Mouse (Mus musculus): ENCODE results near the gene Atp13a2. TPM values are rescaled to one million over a fixed set of nuclear protein-coding genes. Genes with fewer than 3 reads are reported as not detected.

Atp13a2 gene
- polyA plus RNA-seq, 2 experiments, result 43.7 to 74.6 TPM

DNA sequence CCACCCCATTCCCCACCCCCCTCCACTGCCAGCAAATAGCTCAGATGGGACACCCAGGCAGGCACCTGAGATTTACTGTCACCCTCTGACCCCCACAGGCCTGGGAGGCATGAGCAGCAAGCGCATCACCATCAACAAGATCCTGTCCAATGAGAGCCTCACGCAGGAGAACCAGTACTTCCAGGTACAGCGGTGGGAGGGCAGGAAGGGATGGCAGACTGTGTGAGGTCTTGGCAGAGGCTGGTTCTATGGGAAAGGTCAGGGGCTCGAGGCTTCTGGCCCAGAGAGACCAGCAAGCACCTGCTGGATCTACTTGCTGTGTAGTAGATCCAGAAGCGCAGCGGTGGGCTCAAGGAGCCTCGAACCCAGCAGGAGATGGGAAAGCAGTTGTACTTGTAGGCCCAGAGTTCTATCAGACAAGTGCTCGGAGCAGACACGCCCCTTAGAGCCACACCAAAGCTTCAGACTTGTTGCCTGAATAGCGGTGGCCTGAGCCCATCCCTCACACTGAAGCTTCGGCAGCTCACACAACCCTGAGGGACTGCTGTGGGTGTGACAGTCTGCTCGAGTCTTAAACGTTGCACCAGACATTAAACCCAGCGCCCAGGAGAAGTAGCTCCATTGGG is 40.0 kb upstream of the Atp13a2 start:
- no peaks in the 10 kb centered on the region for H3K27me3 ChIP-seq (ENCODE audit: control insufficient read depth, insufficient read depth, low read length)
- no peak for DNase-seq (ENCODE audit: low spot score)
- H3K9ac ChIP-seq (ENCODE audit: low read depth, low read length, severe bottlenecking), result no peak overlapping the region
- H3K4me3 ChIP-seq (replicated peaks; ENCODE audit: low read length), result no peak overlapping the region
- no peaks in the 10 kb centered on the region for H3K36me3 ChIP-seq (ENCODE audit: control insufficient read depth, insufficient read depth, low read length)
- WGBS, result 68% methylated on average over 14 of the region's 14 CpGs
- H3K4me1 ChIP-seq (ENCODE audit: control insufficient read depth, insufficient read depth, low read length), result no peaks in the 10 kb centered on the region
- ATAC-seq (ENCODE audit: low FRiP score, low read depth), result no peak
- H3K27ac ChIP-seq (replicated peaks; ENCODE audit: low read depth, low read length), result no peak overlapping the region
- no peak for TF ChIP-seq POLR2A (IDR thresholded peaks at IDR 0.05; ENCODE audit: borderline replicate concordance, extremely low read depth, insufficient read depth, insufficient read length)
- no peak overlapping the region for H3K4me2 ChIP-seq (replicated peaks; ENCODE audit: low read depth, low read length, severe bottlenecking)
- no peaks in the 10 kb centered on the region for H3K9me3 ChIP-seq (ENCODE audit: control insufficient read depth, low read length)

DNA sequence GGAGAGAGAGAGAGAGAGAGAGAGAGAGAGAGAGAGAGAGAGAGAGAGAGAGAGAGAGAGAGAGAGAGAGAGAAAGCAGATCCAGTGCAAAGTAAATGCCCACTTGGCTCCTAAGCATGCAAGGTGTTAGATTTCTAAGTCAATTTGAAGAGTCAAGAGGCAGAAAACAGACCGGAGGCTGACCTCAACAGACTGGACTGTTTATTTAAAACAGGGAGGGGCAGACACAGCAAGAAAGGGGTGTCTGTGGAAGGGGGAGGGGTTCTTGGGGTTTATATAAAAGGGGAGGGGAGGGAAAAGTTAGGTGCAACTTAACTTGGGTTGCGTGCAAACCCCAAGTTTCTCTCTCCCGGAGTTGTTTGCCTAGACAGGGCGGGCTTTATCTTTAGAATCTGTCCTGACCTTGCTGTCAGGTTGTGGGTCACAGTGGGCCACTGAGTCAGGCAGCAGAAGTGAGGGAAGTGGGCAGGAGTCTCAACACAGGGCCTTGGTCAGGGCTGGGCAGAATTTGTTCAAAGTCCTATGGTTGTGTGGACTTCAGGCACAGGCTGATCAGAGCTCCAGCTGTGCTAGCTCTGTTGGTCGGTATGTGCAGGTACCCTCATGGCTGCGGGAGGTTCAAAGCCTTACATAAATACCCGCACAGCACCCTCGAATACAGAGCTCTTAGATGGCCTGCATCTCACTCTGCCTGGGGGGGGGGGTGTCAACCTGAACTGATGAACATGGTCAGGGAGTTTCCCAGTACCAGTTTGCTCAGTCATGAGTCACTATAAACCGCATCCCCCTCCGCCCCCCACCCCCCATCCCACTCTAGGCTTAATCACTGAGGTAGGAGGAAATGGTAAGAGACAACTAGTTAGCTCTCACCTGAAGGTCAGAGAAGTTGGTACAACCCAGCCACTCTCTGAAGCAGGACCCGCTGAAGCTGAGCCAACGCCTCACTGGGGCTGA is 38.9 kb upstream of the Atp13a2 start:
- TF ChIP-seq POLR2A (IDR thresholded peaks at IDR 0.05; ENCODE audit: borderline replicate concordance, extremely low read depth, insufficient read depth, insufficient read length), result no peak
- DNase-seq (ENCODE audit: low spot score) (no peak), ATAC-seq (ENCODE audit: low FRiP score, low read depth) (no peak)
- Histone ChIP-seq H3K27me3 (ENCODE audit: control insufficient read depth, insufficient read depth, low read length) (no peaks in the 10 kb centered on the region), H3K4me1 (ENCODE audit: control insufficient read depth, insufficient read depth, low read length) (no peaks in the 10 kb centered on the region), H3K9me3 (ENCODE audit: control insufficient read depth, low read length) (no peaks in the 10 kb centered on the region), H3K4me3 (replicated peaks; ENCODE audit: low read length) (no peak overlapping the region), H3K9ac (ENCODE audit: low read depth, low read length, severe bottlenecking) (no peak overlapping the region), H3K36me3 (ENCODE audit: control insufficient read depth, insufficient read depth, low read length) (no peaks in the 10 kb centered on the region), H3K4me2 (replicated peaks; ENCODE audit: low read depth, low read length, severe bottlenecking) (no peak overlapping the region), H3K27ac (replicated peaks; ENCODE audit: low read depth, low read length) (no peak overlapping the region)
- WGBS, result 79% methylated on average over 12 of the region's 12 CpGs

DNA sequence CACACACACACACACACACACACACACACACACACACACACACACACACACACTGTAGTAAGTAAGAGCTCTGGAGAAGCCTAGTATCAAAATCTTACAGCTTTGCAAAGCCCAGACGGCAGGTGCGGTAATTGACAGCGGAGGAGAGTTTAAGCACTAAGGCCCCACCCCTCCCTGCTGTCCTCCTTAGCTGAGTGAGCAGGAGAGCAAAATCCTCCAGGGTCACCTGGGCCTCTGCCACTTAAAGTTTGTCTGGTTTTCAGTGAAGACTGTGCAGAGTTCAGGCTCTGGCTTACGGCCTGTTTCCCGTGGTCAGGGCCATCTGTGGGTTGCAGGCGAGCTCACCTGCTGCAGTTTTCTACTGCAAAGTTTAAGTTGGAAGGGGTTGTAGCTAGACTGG is 38.2 kb upstream of the Atp13a2 start:
- ATAC-seq (ENCODE audit: low FRiP score, low read depth) (no peak), DNase-seq (ENCODE audit: low spot score) (no peak)
- no peaks in the 10 kb centered on the region for H3K9me3 ChIP-seq (ENCODE audit: control insufficient read depth, low read length)
- H3K9ac ChIP-seq (ENCODE audit: low read depth, low read length, severe bottlenecking), result no peak overlapping the region
- H3K27ac ChIP-seq (replicated peaks; ENCODE audit: low read depth, low read length), result no peak overlapping the region
- no peak for TF ChIP-seq POLR2A (IDR thresholded peaks at IDR 0.05; ENCODE audit: borderline replicate concordance, extremely low read depth, insufficient read depth, insufficient read length)
- no peaks in the 10 kb centered on the region for H3K27me3 ChIP-seq (ENCODE audit: control insufficient read depth, insufficient read depth, low read length)
- H3K4me2 ChIP-seq (replicated peaks; ENCODE audit: low read depth, low read length, severe bottlenecking), result no peak overlapping the region
- no peaks in the 10 kb centered on the region for H3K4me1 ChIP-seq (ENCODE audit: control insufficient read depth, insufficient read depth, low read length)
- no peak overlapping the region for H3K4me3 ChIP-seq (replicated peaks; ENCODE audit: low read length)
- WGBS, result 75% methylated on average over 6 of the region's 6 CpGs
- H3K36me3 ChIP-seq (ENCODE audit: control insufficient read depth, insufficient read depth, low read length), result no peaks in the 10 kb centered on the region

DNA sequence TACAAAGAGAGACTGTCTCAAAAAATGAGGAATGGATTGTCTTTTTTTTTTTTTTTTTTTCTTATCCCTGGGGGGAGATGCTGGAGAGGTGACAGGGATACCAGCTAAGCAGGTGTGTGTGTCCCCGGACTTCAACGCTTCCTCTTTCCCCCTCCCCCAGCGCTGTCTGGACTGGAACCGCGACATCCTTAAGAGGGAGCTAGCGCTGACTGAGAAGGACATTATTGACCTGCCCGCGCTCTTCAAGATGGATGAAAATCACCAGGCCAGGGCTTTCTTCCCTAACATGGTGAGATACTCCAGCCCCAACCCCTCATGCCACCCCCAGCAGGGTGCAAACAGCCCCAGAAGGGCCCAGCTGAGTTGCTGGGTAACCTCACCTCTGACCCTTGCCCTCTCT is 37.6 kb upstream of the Atp13a2 start:
- 72% methylated on average over 8 of the region's 8 CpGs for WGBS

DNA sequence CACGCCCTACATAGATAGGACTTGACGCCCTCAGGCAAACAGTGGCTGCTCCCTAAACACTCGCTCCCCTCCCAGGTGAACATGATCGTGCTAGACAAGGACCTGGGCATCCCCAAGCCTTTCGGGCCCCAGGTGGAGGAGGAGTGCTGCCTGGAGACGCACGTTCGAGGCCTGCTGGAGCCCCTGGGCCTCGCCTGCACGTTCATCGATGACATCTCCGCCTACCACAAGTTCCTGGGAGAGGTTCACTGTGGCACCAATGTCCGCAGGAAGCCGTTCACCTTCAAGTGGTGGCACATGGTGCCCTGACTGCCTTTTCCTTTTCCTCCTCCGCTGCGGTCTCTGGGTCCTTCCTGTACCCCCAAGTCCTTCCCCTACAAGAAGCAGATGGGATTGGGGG is 37.1 kb upstream of the Atp13a2 start:
- Histone ChIP-seq H3K4me1 (ENCODE audit: control insufficient read depth, insufficient read depth, low read length) (no peaks in the 10 kb centered on the region), H3K27ac (replicated peaks; ENCODE audit: low read depth, low read length) (no peak overlapping the region), H3K4me2 (replicated peaks; ENCODE audit: low read depth, low read length, severe bottlenecking) (no peak overlapping the region), H3K9me3 (ENCODE audit: control insufficient read depth, low read length) (no peaks in the 10 kb centered on the region), H3K4me3 (replicated peaks; ENCODE audit: low read length) (no peak overlapping the region), H3K9ac (ENCODE audit: low read depth, low read length, severe bottlenecking) (no peak overlapping the region), H3K27me3 (ENCODE audit: control insufficient read depth, insufficient read depth, low read length) (no peaks in the 10 kb centered on the region), H3K36me3 (ENCODE audit: control insufficient read depth, insufficient read depth, low read length) (no peaks in the 10 kb centered on the region)
- 84% methylated on average over 16 of the region's 16 CpGs for WGBS
- ATAC-seq (ENCODE audit: low FRiP score, low read depth) (no peak), DNase-seq (ENCODE audit: low spot score) (no peak)
- no peak for TF ChIP-seq POLR2A (IDR thresholded peaks at IDR 0.05; ENCODE audit: borderline replicate concordance, extremely low read depth, insufficient read depth, insufficient read length)

More for the DNA sequence above, 37.6 kb upstream of the Atp13a2 start:
- no peak overlapping the region for H3K27ac ChIP-seq (replicated peaks; ENCODE audit: low read depth, low read length)
- no peaks in the 10 kb centered on the region for H3K4me1 ChIP-seq (ENCODE audit: control insufficient read depth, insufficient read depth, low read length)
- TF ChIP-seq POLR2A (IDR thresholded peaks at IDR 0.05; ENCODE audit: borderline replicate concordance, extremely low read depth, insufficient read depth, insufficient read length), result no peak
- no peaks in the 10 kb centered on the region for H3K36me3 ChIP-seq (ENCODE audit: control insufficient read depth, insufficient read depth, low read length)
- DNase-seq (ENCODE audit: low spot score), result no peak
- no peaks in the 10 kb centered on the region for H3K27me3 ChIP-seq (ENCODE audit: control insufficient read depth, insufficient read depth, low read length)
- H3K4me3 ChIP-seq (replicated peaks; ENCODE audit: low read length), result no peak overlapping the region
- no peak overlapping the region for H3K9ac ChIP-seq (ENCODE audit: low read depth, low read length, severe bottlenecking)
- no peak overlapping the region for H3K4me2 ChIP-seq (replicated peaks; ENCODE audit: low read depth, low read length, severe bottlenecking)
- no peak for ATAC-seq (ENCODE audit: low FRiP score, low read depth)
- H3K9me3 ChIP-seq (ENCODE audit: control insufficient read depth, low read length), result no peaks in the 10 kb centered on the region

Measured in limb, embryonic 14.5 days (tissue).